8 mouse cellular contexts compared by ENCODE assay signal in genomic region chr3:82725546-82725945, GRCm38 (mm10).
DNase-seq lines count a peak whose midpoint lies in the region; ATAC-seq and TF ChIP-seq lines count a peak whose summit lies in the region.
"Had no signal": no experiment of that assay in that cellular context is flagged by ENCODE, and none has a peak within 500 bp of the region (broad histone marks: within the 10 kb centered on the region; RNA-seq: fewer than 3 reads in every experiment).

No protein-coding gene starts in this region.

- no peak overlapping the region for H3K4me3 ChIP-seq in spleen, adult 2 months (ENCODE audit: extremely low read depth, insufficient read depth, insufficient read length)
- no peak overlapping the region for H3K4me3 ChIP-seq in lung, embryonic 14.5 days (ENCODE audit: low read depth, low read length)
- H3K4me3 ChIP-seq: heart, embryonic 15.5 days had no signal

- peak; percentile 33; the same call in 1 of the 2 replicates for TF ChIP-seq CTCF in spleen, adult 2 months (IDR thresholded peaks at IDR 0.05; ENCODE audit: extremely low read depth, insufficient read depth, insufficient read length, insufficient replicate concordance)
- TF ChIP-seq CTCF in lung, embryonic 14.5 days (IDR thresholded peaks at IDR 0.05; ENCODE audit: low read depth), result peak; percentile 91

- no peak overlapping the region for H3K4me2 ChIP-seq in lung, embryonic 14.5 days
- H3K4me2 ChIP-seq: heart, embryonic 15.5 days had no signal

- no peaks in the 10 kb centered on the region for H3K36me3 ChIP-seq in spleen, adult 2 months (ENCODE audit: control insufficient read depth, insufficient read depth, low read length)
- no peaks in the 10 kb centered on the region for H3K36me3 ChIP-seq in lung, embryonic 14.5 days (ENCODE audit: insufficient read depth)
- H3K36me3 ChIP-seq: heart, embryonic 15.5 days had no signal

- peak in 1 of 2 experiments; percentile 3 for DNase-seq in spleen, adult 2 months (ENCODE audit: low read depth in 1 of 2, low spot score in 2 of 2)
- DNase-seq in spleen, adult 12 weeks (ENCODE audit: low spot score), result no peak
- peak; percentile 85 for DNase-seq in adrenal gland, postnatal 25 days
- peak; percentile 68 for DNase-seq in embryo, embryonic 9.5 days (ENCODE audit: extremely low spot score)
- peak; percentile 19 for DNase-seq in kidney, adult 9 months
- peak; percentile 69 for DNase-seq in lung, embryonic 14.5 days
- peak; percentile 22 to 42 for DNase-seq in right cerebral cortex, postnatal 10 days (ENCODE audit: low spot score in 2 of 2)

- no peaks in the 10 kb centered on the region for H3K27me3 ChIP-seq in spleen, adult 2 months (ENCODE audit: control insufficient read depth, insufficient read depth, low read length)
- H3K27me3 ChIP-seq in lung, embryonic 14.5 days (ENCODE audit: insufficient read depth, low read length), result no peaks in the 10 kb centered on the region
- H3K27me3 ChIP-seq: heart, embryonic 15.5 days had no signal

- H3K4me1 ChIP-seq in spleen, adult 2 months (ENCODE audit: control insufficient read depth, insufficient read depth, insufficient read length), result no peaks in the 10 kb centered on the region
- no peaks in the 10 kb centered on the region for H3K4me1 ChIP-seq in lung, embryonic 14.5 days (ENCODE audit: insufficient read depth)
- H3K4me1 ChIP-seq: heart, embryonic 15.5 days had no signal

- WGBS in spleen, adult 2 months, result 34% methylated on average over 3 of the region's 3 CpGs
- 21% methylated on average over 3 of the region's 3 CpGs for WGBS in lung, embryonic 14.5 days

- H3K27ac ChIP-seq in spleen, adult 2 months (ENCODE audit: insufficient read depth, low read length), result no peak overlapping the region
- no peak overlapping the region for H3K27ac ChIP-seq in lung, embryonic 14.5 days (ENCODE audit: low read depth)
- H3K27ac ChIP-seq: heart, embryonic 15.5 days had no signal

- H3K9ac ChIP-seq in lung, embryonic 14.5 days, result no peak overlapping the region
- H3K9ac ChIP-seq: heart, embryonic 15.5 days had no signal

- H3K9me3 ChIP-seq in lung, embryonic 14.5 days (ENCODE audit: low read depth, low read length), result no peaks in the 10 kb centered on the region
- H3K9me3 ChIP-seq: heart, embryonic 15.5 days had no signal

- no peak for ATAC-seq in lung, embryonic 14.5 days (ENCODE audit: insufficient read depth)

- TF ChIP-seq POLR2A in spleen, adult 2 months (IDR thresholded peaks at IDR 0.05; ENCODE audit: low read depth, low read length), result no peak
